Mouse (Mus musculus) left cerebral cortex, adult 18-20 months (tissue): ENCODE measurements around the gene Proser1. TPM values are rescaled to one million over a fixed set of nuclear protein-coding genes. Genes with fewer than 3 reads are reported as not detected.

Experiments used
- DNase-seq, 2 experiments: peaks; one replicate each; pipeline ENCODE4 v3.0.0; 2021 to 2022; ENCODE audit warnings: low spot score in 2 of 2, mixed read lengths in 1 of 2
- total RNA-seq, 2 experiments: library from RNA; stranded (reverse); gene quantifications; 2 replicates each; pipeline ENCODE4 v1.2.3; 2021

Proser1 gene
- total RNA-seq, 2 experiments from 2014 or later: 19.3 to 19.4 TPM

- no peak for DNase-seq
These were observed 1.9 kb downstream of the Proser1 start for GRCm38 (mm10) chr3:53465330-53465729.

GRCm38 (mm10) chr3:53466481-53466880, 3.0 kb downstream of the Proser1 start:
- DNase-seq: no peak

- no peak for DNase-seq
These were observed 3.9 kb downstream of the Proser1 start for GRCm38 (mm10) chr3:53467356-53467755.

GRCm38 (mm10) chr3:53469650-53470049, 6.2 kb downstream of the Proser1 start:
- DNase-seq: no peak

GRCm38 (mm10) chr3:53472061-53472460, 8.6 kb downstream of the Proser1 start:
- no peak for DNase-seq

GRCm38 (mm10) chr3:53474179-53474578, 10.7 kb downstream of the Proser1 start:
- no peak for DNase-seq

GRCm38 (mm10) chr3:53475889-53476288, 12.4 kb downstream of the Proser1 start:
- peak; percentile 23 to 33 for DNase-seq

- no peak for DNase-seq
These were observed 14.0 kb downstream of the Proser1 start for GRCm38 (mm10) chr3:53477468-53477867.

GRCm38 (mm10) chr3:53478419-53479046, 15.1 kb downstream of the Proser1 start:
- no peak for DNase-seq

GRCm38 (mm10) chr3:53483414-53484059, 20.1 kb downstream of the Proser1 start:
- DNase-seq: no peak

GRCm38 (mm10) chr3:53486561-53486960, 23.1 kb downstream of the Proser1 start:
- DNase-seq: no peak

- no peak for DNase-seq
These were observed 23.6 kb downstream of the Proser1 start for GRCm38 (mm10) chr3:53486996-53487576.

GRCm38 (mm10) chr3:53488353-53488752, 24.9 kb downstream of the Proser1 start, which contains the start of gene Stoml3:
TSS of gene Stoml3 (plus strand) at chr3:53488653.
- no peak for DNase-seq

GRCm38 (mm10) chr3:53498351-53498905, 35.0 kb downstream of the Proser1 start:
- DNase-seq: no peak

- no peak for DNase-seq
These were observed 39.0 kb downstream of the Proser1 start for GRCm38 (mm10) chr3:53502428-53502827.

GRCm38 (mm10) chr3:53513096-53513495, 49.6 kb downstream of the Proser1 start:
- DNase-seq: no peak

GRCm38 (mm10) chr3:53514221-53515065, 51.0 kb downstream of the Proser1 start:
- no peak for DNase-seq

- DNase-seq: no peak
These were observed 59.3 kb downstream of the Proser1 start for GRCm38 (mm10) chr3:53522794-53523193.

GRCm38 (mm10) chr3:53525737-53526136, 62.3 kb downstream of the Proser1 start:
- DNase-seq: peak; percentile 85 to 90

- no peak for DNase-seq
These were observed 66.8 kb downstream of the Proser1 start for GRCm38 (mm10) chr3:53530305-53530704.
